Mouse (Mus musculus) liver, embryonic 12.5 days (tissue): ENCODE results near the gene Gm28051. TPM values are rescaled to one million over a fixed set of nuclear protein-coding genes. Genes with fewer than 3 reads are reported as not detected.
A peak's percentile ranks its signal among the peaks of the same experiment; 100 is the strongest.

Experiments
- ATAC-seq: fragments of 200-750 bp; cut with Nextera tagmentation; 2 replicates; pipeline ENCODE4 v1.8.0; 2017; ENCODE audit warnings: moderate number of reproducible peaks, mild to moderate bottlenecking, moderate library complexity
- H3K27ac ChIP-seq: fragments of 300-500 bp; sonication (generic); 2 replicates; pipeline ENCODE4 v1.5.1; 2016; ENCODE audit warnings: mild to moderate bottlenecking
- H3K27me3 ChIP-seq: fragments of 300-500 bp; sonication (generic); replicated peaks from 2 replicates; pipeline ENCODE4 v1.6.1; 2016; ENCODE audit warnings: mild to moderate bottlenecking, moderate library complexity
- H3K36me3 ChIP-seq: fragments of 300-500 bp; sonication (generic); 2 replicates; pipeline ENCODE4 v1.6.1; 2016; ENCODE audit warnings: mild to moderate bottlenecking, moderate library complexity
- H3K4me1 ChIP-seq: fragments of 300-500 bp; sonication (generic); 2 replicates; pipeline ENCODE4 v1.6.1; 2016
- H3K4me2 ChIP-seq: fragments of 300-500 bp; sonication (generic); 2 replicates; pipeline ENCODE4 v1.6.1; 2016; ENCODE audit warnings: mild to moderate bottlenecking, moderate library complexity
- H3K4me3 ChIP-seq: fragments of 300-500 bp; sonication (generic); 2 replicates; pipeline ENCODE4 v1.5.1; 2016; ENCODE audit warnings: mild to moderate bottlenecking, moderate library complexity
- H3K9ac ChIP-seq: fragments of 300-500 bp; sonication (generic); 2 replicates; pipeline ENCODE4 v1.6.1; 2016; ENCODE audit warnings: mild to moderate bottlenecking, moderate library complexity
- H3K9me3 ChIP-seq: fragments of 300-500 bp; sonication (generic); replicated peaks from 2 replicates; pipeline ENCODE4 v1.6.1; 2016; ENCODE audit warnings: mild to moderate bottlenecking, moderate library complexity
- WGBS: fragments of 180-500 bp; shearing (Covaris S2); methylation state at CpG from one replicate; pipeline ENCODE4 v1.1.7; 2016; ENCODE audit not compliant: insufficient replicate concordance; 5-methylcytosine and 5-hydroxymethylcytosine counted together
- microRNA counts: library from miRNA; unstranded; fragments of <30 nt; microRNA quantifications from one replicate; lab custom pipeline; 2017
- microRNA-seq: library from miRNA; unstranded; fragments of <30 nt; microRNA quantifications from one replicate; pipeline ENCODE4, GENCODE M21; 2017
- polyA plus RNA-seq: library from polyadenylated mRNA; unstranded; fragments of >200 nt; fragmentation: Nextera tagmentation; extraction: Ambion mirVana; gene quantifications from 2 replicates; pipeline ENCODE4 v1.2.1, GENCODE M21; 2016

Gene Gm28051
- polyA plus RNA-seq, 1 experiment from 2014 or later, result 0.48 TPM

DNA sequence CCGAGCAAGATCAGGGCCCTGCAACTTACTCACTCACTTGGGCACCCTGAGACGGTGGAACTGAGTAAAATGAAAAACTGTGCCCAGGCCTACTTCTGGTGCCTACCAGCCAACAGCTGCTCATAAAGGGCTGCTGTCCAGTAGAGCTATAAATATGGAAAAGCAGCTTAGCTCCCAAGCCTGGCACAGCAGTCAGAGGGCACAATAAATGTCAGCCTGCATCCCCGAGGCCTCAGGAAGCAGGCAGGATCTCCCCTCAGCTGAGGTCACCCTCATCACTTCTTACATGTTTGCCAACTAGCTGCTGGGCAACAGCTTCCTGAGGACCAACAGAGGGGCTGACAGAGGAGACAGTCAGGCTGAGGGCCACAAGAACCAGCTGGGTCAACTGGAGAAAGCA is 80.5 kb downstream of the Gm28051 start:
- Histone ChIP-seq H3K9ac (no peak overlapping the region), H3K4me1 (peaks cover 11% of the 10 kb centered on the region; the same call in 1 of the 2 replicates), H3K9me3 (no peaks in the 10 kb centered on the region), H3K4me2 (no peak overlapping the region), H3K4me3 (no peak overlapping the region), H3K27ac (no peak overlapping the region), H3K27me3 (no peaks in the 10 kb centered on the region), H3K36me3 (peaks cover 5% of the 10 kb centered on the region; the same call in 1 of the 2 replicates)
- ATAC-seq, result no peak
- 71% methylated on average over 3 of the region's 3 CpGs for WGBS

DNA sequence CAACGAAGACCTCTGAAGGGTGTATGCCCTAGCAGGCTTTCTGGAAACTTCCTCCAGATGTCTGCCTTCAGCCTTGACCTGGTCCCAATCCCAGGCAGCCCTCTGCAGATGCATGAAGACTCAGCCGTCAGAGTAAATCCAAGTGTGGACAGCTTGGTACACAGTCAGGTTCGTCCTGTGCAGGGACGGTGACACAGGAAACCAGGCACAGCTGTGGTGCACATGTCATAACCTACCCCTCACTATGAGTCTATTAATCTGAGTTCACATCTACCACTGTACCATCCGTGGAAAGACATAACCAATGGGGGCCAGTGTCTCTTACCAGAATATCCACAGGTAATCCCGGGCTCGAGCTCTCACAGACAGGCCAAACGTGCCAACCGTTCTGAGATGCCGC is 83.0 kb downstream of the Gm28051 start:
- WGBS, result 73% methylated on average over 10 of the region's 10 CpGs
- Histone ChIP-seq H3K36me3 (peaks cover 5% of the 10 kb centered on the region; the same call in 1 of the 2 replicates), H3K27ac (no peak overlapping the region), H3K4me3 (no peak overlapping the region), H3K4me1 (no peaks in the 10 kb centered on the region), H3K4me2 (no peak overlapping the region), H3K9ac (no peak overlapping the region), H3K9me3 (no peaks in the 10 kb centered on the region), H3K27me3 (no peaks in the 10 kb centered on the region)
- ATAC-seq, result no peak

DNA sequence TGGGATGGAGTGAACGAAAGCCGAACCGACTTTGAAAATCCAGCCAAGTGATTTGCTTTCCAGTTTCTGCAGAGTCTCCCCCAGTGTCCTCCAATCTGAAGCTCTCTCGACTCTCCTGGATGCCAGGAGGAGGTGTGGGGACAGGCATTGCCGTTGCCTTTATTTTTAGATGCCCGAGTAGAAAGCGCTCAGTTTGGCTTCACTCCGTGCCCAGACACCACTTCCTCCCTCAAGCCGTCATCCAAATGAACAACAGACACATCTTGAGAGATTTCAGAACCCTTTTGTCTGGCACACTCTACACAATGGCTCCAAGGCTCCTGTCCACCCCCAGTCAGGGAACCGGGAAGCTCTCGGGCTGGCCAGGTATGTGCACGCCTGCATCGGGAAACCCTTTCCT is 83.4 kb downstream of the Gm28051 start:
- no peak overlapping the region for H3K4me2 ChIP-seq
- H3K4me3 ChIP-seq, result no peak overlapping the region
- WGBS, result 81% methylated on average over 13 of the region's 13 CpGs
- no peak for ATAC-seq
- H3K27ac ChIP-seq, result no peak overlapping the region
- H3K4me1 ChIP-seq, result no peaks in the 10 kb centered on the region
- H3K9ac ChIP-seq, result no peak overlapping the region
- H3K9me3 ChIP-seq, result no peaks in the 10 kb centered on the region
- H3K36me3 ChIP-seq, result peaks cover 5% of the 10 kb centered on the region; the same call in 1 of the 2 replicates
- no peaks in the 10 kb centered on the region for H3K27me3 ChIP-seq

DNA sequence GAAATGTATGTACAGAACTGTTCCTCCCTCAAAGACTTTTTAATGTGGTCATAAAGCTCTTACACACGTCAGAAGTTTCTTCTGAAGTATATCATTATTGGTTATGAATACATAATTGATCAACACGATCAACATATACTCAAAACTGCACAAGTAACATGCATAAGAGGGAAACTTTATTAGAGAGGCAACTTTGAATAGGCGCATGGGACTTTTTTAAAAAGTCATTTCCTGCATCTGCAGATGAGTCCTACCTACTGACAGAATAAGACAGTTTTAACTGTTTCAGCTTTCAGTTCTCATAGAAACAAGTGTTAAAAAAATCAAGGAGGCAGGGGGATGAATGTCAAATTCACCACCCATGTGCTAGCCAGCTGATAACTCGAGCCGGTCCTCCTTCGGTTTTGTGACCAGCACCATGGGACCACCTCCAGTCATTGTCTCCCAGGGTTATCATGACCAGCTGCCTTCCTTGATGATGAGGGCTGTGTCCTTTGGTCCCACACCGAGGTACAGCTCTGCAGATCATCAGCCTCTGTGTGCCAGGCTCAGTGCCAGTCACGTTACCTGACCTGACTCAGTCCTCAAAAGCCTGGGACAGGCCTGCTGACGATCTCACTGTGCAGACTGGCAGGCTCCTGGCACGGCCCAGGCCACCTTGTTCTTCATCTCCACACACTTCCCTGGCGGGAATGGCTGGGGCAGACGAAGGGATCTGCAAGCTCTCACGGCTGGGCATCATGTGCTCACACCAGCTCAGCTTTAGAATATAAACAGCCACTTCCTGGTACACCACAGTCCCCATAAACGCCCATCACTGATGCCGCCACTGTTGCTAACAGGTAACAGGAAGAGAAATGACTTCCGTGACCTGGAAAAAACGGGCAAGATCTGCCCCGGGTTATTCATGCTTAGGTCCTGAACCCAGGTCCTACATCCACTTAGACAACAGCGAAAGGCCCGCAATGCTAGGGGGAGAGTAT is 84.4 kb downstream of the Gm28051 start:
- Histone ChIP-seq H3K27me3 (no peaks in the 10 kb centered on the region), H3K36me3 (peaks cover 5% of the 10 kb centered on the region; the same call in 1 of the 2 replicates), H3K4me2 (no peak overlapping the region), H3K4me3 (no peak overlapping the region), H3K9ac (no peak overlapping the region), H3K9me3 (no peaks in the 10 kb centered on the region), H3K27ac (no peak overlapping the region), H3K4me1 (no peaks in the 10 kb centered on the region)
- ATAC-seq, result no peak
- WGBS, result 74% methylated on average over 20 of the region's 20 CpGs

DNA sequence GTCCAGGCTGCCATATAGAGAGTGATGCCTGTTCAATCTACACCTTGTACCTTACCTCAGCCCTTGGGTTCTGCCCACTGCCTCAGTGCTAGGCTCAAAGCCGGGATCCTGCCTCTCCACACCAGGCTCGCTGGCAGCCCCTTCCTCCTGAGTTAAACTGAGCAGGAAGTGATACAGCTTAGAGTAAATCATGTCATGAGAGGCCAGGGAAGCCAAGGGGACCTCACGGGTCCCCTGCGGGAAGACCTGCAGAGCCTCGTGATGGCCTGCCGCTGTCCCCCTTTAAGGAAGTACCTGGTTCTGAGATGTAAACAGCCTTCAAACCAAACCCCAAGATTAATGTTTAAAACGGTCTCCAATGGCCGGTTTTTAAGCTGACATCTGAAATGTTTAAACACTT is 85.4 kb downstream of the Gm28051 start:
- H3K36me3 ChIP-seq, result peaks cover 5% of the 10 kb centered on the region; the same call in 1 of the 2 replicates
- no peaks in the 10 kb centered on the region for H3K4me1 ChIP-seq
- H3K4me3 ChIP-seq, result no peak overlapping the region
- H3K9me3 ChIP-seq, result no peaks in the 10 kb centered on the region
- H3K9ac ChIP-seq, result no peak overlapping the region
- H3K27ac ChIP-seq, result no peak overlapping the region
- no peaks in the 10 kb centered on the region for H3K27me3 ChIP-seq
- 54% methylated on average over 8 of the region's 8 CpGs for WGBS
- H3K4me2 ChIP-seq, result no peak overlapping the region
- no peak for ATAC-seq

DNA sequence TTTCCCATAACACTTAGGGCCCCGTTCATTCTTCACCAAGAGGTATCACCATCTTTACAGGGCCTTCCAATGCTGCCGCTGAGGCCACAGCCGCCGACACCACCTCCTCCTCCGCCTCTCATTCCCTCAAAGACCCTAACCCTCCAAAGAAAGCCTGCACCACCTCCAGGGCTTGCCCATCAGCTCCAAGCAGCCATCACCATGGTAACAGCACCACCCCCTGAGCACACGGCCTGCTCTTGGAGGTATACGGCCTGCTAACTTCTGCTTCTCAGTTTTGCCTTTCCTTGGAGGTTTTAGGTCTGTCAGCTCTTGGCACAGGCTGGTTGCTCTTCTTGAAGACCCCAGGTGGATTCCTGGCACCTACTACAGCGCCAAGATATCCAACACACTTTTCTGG is 86.7 kb downstream of the Gm28051 start:
- Histone ChIP-seq H3K36me3 (peaks cover 5% of the 10 kb centered on the region; the same call in 1 of the 2 replicates), H3K9ac (no peak overlapping the region), H3K4me3 (no peak overlapping the region), H3K27me3 (no peaks in the 10 kb centered on the region), H3K27ac (no peak overlapping the region), H3K4me2 (no peak overlapping the region), H3K4me1 (no peaks in the 10 kb centered on the region), H3K9me3 (no peaks in the 10 kb centered on the region)
- 67% methylated on average over 8 of the region's 8 CpGs for WGBS
- ATAC-seq, result no peak

MicroRNAs encoded within 50 kb of the gene (microRNA counts, 519-probe panel; counts per million panel counts)
- 582 counts per million, percentile 70 among the panel's probes with 10 or more counts for microRNA mmu-miR-1936 (lab: Ali Mortazavi, UCI)

Small RNA genes lying within 50 kb of the gene (microRNA-seq; reads per million reads assigned to microRNA genes)
- gene Mir1936, result not detected

Other genes starting within 250 kb of the Gm28051 start
- gene Chga, start 202.8 kb downstream of the Gm28051 start, polyA plus RNA-seq, result 1.3 and 1.4 TPM in 2 replicates
- gene Itpk1, start 52.8 kb downstream of the Gm28051 start, polyA plus RNA-seq, result 3.7 and 4.3 TPM in 2 replicates
- 9.2 and 11.7 TPM in 2 replicates for gene Moap1, start 14.1 kb downstream of the Gm28051 start, polyA plus RNA-seq
- 11.5 and 12.3 TPM in 2 replicates for gene Tmem251, start 14.0 kb downstream of the Gm28051 start, polyA plus RNA-seq
- 20.6 and 23.2 TPM in 2 replicates for gene Gon7, start within 50 bp of the Gm28051 start, polyA plus RNA-seq
- 32.1 and 32.4 TPM in 2 replicates for gene Ubr7, start 202 bp upstream of the Gm28051 start, polyA plus RNA-seq
- gene Gm20604, start 907 bp upstream of the Gm28051 start, polyA plus RNA-seq, result 11.8 and 12.4 TPM in 2 replicates
- gene Btbd7, start 120.7 kb upstream of the Gm28051 start, polyA plus RNA-seq, result 7.3 and 7.5 TPM in 2 replicates
- not detected in 2 replicates for gene Cox8c, start 141.6 kb upstream of the Gm28051 start, polyA plus RNA-seq
- gene Unc79, start 191.1 kb upstream of the Gm28051 start, polyA plus RNA-seq, result 0.04 TPM in 1 of 2 replicates, not detected in the other